Mouse (Mus musculus) bone marrow macrophage, adult 2 months (primary cell): ENCODE measurements around the gene Magee1. TPM values are rescaled to one million over a fixed set of nuclear protein-coding genes. Genes with fewer than 3 reads are reported as not detected.
"Not testable (repeated sequence)": the region's sequence is repeated elsewhere in the genome, so short reads cannot be mapped to it uniquely, and the experiment has no call there.

Experiments used
- H3K27ac ChIP-seq: 2 replicates; pipeline ENCODE4 v1.5.1; 2012; ENCODE audit warnings: low read depth, low read length; ENCODE audit not compliant: insufficient read depth
- H3K4me1 ChIP-seq: 2 replicates; pipeline ENCODE4 v1.6.1; 2012; ENCODE audit warnings: low read length; ENCODE audit not compliant: control insufficient read depth, insufficient read depth
- H3K4me3 ChIP-seq: 2 replicates; pipeline ENCODE4 v1.5.1; 2012; ENCODE audit warnings: mild to moderate bottlenecking, low read length, moderate library complexity; ENCODE audit not compliant: insufficient read depth
- CTCF ChIP-seq: IDR thresholded peaks from 2 replicates; pipeline ENCODE4 v1.5.1; 2012; ENCODE audit warnings: low read depth, mild to moderate bottlenecking, low read length, moderate library complexity
- POLR2A ChIP-seq: IDR thresholded peaks from 2 replicates; pipeline ENCODE4 v1.6.1; 2012; ENCODE audit warnings: mild to moderate bottlenecking, low read depth, low read length, borderline replicate concordance
- polyA plus RNA-seq: library from polyadenylated mRNA; stranded (reverse); fragments of >200 nt; gene quantifications from 2 replicates; pipeline ENCODE4 v1.2.4, GENCODE M21; 2012; ENCODE audit not compliant: missing spikeins, insufficient read depth, insufficient read length

The Magee1 gene
- polyA plus RNA-seq = 3.8 and 5.1 TPM in 2 replicates

DNA sequence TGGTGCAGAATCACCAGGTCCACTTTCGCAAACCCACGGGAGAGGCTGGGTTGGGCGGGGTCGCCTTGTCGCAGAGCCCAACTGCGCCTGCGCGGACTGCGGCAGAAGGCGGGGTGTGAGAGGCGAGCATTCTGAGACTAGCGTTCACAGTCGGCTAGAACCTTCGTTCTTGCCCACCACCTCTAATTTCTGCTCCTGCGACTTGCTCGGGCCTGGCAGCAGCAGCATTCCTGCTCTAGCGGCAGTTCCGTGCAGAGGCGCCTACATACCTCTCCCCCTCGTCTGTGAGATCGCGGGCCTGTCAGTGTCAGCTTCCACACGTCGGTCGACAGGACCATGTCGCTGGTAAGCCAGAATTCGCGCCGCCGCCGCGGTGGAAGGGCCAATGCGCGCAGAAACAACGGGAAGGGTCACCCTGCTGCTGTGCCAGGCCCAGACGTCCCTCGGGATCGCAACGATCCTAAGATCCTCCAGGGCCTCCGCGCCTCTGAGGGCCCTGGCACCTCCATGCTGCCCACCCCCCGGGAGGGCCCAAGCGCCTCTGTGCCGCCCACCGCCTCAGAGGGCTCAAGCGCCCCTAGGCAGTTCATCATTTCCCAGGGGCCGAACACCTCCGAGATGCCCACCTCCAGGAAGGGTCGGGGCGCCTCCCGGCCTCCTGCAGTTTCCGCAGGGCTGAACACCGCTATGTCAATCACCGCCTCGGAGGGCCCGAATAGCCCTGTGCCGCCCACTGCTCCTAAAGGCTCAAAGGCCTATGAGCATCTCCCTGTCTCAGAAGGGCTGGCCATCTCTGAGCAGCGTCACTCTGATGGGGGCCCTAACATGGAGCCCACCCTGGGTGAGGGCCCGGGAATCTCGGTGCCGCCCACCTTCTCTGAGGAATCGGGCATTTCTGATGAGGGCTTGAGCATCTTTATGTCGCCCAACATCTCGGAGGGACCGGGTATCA lies at the start of gene Magee1:
Gene Magee1, plus strand, starts transcription at position 104 of the 952 bp plus-strand sequence.
- no peak within 1 kb of the TSS for H3K27ac ChIP-seq
- TF ChIP-seq CTCF (no peak), POLR2A (no peak)
- H3K4me1 ChIP-seq = no peaks in the 10 kb centered on the region
- H3K4me3 ChIP-seq = peak within 1 kb of the TSS; percentile 80

DNA sequence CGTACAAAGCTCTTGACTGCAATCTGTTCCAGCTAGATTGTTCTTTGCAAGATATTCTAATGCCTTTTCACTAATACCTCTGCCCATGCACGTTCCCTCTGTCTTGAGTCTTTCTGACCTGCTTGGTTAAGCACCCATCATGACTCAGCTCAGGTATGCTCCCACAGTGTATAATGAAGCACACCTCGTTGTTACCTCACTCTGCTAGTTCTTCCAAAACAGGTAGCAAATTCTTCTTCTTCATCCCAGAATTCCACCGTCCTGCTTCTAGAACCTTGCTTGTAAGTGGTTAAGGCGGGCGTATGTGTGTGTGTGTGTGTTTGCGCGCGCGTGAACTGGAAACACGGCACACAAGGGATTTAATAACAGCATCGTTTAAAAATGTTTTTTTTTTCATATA lies 41.0 kb upstream of the Magee1 start:
- Histone ChIP-seq H3K4me3 (peak overlapping the region; percentile 75), H3K27ac (no peak overlapping the region), H3K4me1 (no peaks in the 10 kb centered on the region; the same call in 1 of the 2 replicates)
- TF ChIP-seq CTCF = no peak
- TF ChIP-seq POLR2A = no peak

DNA sequence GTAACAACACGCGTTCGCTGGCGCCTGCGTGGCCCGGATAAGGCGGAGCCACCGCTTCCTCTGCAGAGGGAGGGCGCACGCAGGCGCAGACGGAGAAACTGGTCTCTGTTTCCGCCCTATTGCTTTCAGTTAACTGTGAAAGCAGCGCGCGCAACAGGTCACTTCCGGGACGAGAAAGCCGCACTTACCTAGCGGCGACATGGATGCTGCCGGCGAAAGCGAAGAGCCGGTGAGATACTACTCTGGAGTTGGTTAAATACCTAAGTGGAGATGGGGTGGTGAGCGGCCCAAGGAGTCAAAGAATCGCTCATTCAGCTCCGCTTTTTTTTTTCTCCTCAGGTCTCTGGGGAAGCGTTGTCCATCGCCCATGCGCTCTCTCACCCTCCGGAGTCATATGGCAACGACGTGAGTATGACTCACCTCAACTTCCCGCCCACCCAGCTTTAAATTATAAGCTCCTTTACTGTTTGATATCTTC lies 40.5 kb upstream of the Magee1 start, which contains the start of gene Pbdc1:
Gene Pbdc1, plus strand, starts transcription at position 142 of the 478 bp plus-strand sequence.
- TF ChIP-seq POLR2A (no peak), CTCF (no peak)
- Histone ChIP-seq H3K27ac (peak within 1 kb of the TSS; percentile 89), H3K4me1 (no peaks in the 10 kb centered on the region; the same call in 1 of the 2 replicates), H3K4me3 (peak within 1 kb of the TSS; percentile 75)

DNA sequence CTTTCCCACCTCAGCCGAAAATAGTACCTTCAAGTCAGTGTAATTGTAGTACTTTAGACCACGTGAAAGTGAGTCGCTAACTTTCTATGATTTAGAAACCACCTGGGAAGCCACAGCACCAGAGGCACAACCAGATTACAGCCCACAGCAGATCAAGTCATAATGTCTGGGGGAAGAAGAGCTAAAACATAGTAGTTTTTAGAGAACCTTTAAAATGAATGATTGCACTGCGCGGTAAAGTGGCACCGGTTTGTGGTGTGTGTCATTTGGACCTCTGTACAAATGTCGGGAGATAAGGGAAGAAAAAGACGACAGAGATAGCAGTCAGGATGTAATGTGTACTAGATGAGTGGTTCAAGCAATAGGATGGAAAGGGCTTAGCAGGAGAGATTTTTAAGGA lies 40.1 kb upstream of the Magee1 start:
- Histone ChIP-seq H3K27ac (peak overlapping the region; percentile 89), H3K4me1 (no peaks in the 10 kb centered on the region; the same call in 1 of the 2 replicates), H3K4me3 (peak overlapping the region; percentile 75)
- no peak for TF ChIP-seq CTCF
- TF ChIP-seq POLR2A = no peak

DNA sequence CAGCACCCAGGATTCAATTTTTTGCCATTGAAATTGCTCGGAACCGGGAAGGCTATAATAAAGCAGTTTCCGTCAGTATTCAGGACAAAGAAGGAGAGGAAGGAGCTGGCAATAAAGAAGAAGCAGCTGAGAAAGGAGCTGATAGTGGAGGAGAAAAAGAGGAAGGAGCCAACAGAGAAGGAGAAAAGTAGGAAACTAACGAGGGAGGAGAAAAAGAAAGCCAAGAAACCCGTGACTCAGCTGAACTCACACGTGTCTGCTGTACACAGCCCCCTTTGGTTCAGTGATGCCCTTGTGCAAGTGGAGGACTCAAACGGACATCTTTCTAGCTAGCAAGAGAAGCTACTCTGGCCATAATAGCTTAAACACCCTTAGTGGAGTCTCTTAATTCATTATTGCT lies 37.2 kb upstream of the Magee1 start:
- H3K27ac ChIP-seq = peak overlapping the region; percentile 30; the same call in 1 of the 2 replicates
- not testable (repeated sequence) for H3K4me3 ChIP-seq, H3K4me1 ChIP-seq

DNA sequence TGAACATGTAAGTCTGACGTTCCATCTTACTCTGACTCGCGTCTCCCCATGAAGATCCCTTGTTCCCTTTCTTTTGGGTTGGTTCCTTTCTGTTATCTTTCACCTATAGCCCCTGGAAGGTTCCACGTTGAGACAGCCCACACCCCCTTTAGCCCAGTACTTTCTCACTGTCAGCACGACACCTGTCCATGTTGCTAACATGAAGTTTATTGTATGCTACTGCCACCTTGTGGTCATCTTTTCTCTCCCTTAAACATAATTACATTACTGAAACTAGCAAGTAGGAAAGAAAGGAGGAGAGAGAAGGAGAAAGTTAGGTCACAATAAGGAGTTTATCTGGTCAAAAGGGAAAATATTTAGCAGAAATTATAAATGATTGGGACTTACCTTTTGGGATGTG lies 16.0 kb upstream of the Magee1 start:
- no peak overlapping the region for H3K4me3 ChIP-seq
- H3K4me1 ChIP-seq = no peaks in the 10 kb centered on the region
- no peak overlapping the region for H3K27ac ChIP-seq
- TF ChIP-seq POLR2A (no peak), CTCF (peak; percentile 15; the same call in 1 of the 2 replicates)

DNA sequence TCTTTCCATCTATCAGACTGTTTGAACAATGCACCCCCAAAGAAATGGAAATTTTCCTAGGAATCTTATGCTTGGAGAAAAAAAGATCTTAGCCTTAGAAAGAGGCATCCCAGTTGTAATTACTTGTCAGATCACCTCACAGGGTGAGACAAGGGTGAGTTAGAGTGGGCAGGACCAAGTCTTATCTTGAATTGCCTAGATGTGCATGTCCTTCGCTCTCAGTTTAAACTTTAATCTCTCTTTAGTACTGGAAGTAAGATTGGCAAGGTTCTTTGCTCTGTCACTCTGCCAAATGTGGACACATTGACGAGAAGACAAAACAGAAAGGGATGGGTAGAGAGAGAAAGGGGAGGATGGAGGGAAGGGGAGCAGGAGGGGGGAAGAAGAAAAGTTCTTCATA lies 5.2 kb upstream of the Magee1 start:
- TF ChIP-seq POLR2A (no peak), CTCF (no peak)
- no peak overlapping the region for H3K27ac ChIP-seq
- no peaks in the 10 kb centered on the region for H3K4me1 ChIP-seq
- no peak overlapping the region for H3K4me3 ChIP-seq

DNA sequence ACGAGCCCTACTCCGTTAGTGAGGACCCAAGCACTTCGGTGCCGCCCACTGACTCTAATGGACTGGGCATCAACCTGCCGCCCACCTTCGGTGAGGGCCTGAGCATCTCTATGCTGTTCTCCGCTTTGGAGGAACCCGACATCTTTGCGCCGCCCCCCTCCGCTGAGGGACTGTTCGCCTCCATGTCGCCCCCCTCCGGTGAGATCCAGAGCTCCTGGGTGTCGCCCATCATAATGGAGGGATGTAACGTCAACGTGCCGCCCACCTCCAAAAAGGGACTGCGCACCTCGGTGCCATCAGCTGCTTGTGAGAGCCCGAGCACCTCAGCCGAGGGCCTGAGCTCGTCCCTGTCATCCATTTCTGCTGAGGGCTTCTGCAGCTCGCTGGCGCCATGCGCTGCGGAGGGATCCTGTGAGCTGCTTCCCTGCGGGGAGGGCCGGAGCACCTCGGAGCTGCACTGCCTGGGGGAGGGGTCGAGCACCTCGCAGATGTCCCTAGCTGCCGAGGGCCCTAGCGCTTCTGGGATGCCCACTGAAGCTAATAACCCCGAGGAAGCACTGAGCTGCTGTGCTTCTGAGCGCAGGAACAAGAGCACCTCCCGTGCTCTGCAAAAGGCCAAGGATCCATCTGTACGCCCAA lies 1.2 kb downstream of the Magee1 start:
- Histone ChIP-seq H3K27ac (no peak overlapping the region), H3K4me3 (peak overlapping the region; percentile 80), H3K4me1 (no peaks in the 10 kb centered on the region)
- TF ChIP-seq POLR2A (no peak), CTCF (no peak)

DNA sequence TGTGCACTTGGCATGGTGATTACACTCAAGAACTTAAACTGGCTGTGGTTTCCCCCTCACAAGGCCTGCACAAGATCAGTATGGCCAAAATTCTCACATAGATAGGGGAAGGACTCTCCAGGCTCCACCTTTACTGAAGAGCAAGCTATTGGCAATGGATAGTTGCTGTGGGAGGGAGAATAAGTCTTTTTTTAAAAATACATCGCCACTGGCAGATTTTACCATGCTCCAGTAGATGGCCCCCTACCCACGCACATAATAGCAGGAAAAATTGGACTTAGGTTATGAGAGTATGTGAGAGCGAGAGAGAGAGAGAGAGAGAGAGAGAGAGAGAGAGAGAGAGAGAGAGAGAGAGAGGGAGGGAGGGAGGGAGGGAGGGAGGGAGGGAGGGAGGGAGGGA lies 4.7 kb downstream of the Magee1 start:
- Histone ChIP-seq H3K4me1 (no peaks in the 10 kb centered on the region), H3K4me3 (no peak overlapping the region), H3K27ac (no peak overlapping the region)
- TF ChIP-seq CTCF (no peak), POLR2A (no peak)

DNA sequence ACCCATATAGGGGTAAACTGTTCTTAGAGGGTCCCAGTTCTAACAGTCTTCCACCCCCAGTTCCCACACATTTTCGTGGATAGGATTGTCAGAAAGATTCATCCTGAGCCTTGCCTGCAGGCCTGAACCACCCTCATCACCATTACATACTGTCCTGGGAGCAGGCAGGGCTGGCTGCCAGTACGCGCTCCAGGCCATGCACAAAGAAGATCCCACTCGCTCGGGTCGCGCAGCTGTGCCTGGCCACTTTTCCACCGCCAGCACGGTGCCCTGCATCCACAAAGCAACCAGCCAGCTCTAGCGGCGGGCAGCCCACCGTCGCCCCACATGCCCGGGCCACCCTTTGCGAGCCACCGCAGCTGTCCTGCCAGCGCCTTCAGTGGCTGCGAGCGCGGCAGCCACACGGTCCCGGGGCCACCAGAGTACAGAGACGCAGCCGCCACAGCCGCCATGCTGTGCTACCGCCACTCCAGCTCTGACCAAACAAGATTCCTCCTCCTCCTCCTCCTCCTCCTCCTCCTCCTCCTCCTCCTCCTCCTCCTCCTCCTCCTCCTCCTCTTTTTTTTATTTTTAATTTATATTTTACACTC lies 31.8 kb downstream of the Magee1 start:
- Histone ChIP-seq H3K4me3 (no peak overlapping the region), H3K4me1 (no peaks in the 10 kb centered on the region), H3K27ac (no peak overlapping the region)
- TF ChIP-seq POLR2A = no peak
- no peak for TF ChIP-seq CTCF

DNA sequence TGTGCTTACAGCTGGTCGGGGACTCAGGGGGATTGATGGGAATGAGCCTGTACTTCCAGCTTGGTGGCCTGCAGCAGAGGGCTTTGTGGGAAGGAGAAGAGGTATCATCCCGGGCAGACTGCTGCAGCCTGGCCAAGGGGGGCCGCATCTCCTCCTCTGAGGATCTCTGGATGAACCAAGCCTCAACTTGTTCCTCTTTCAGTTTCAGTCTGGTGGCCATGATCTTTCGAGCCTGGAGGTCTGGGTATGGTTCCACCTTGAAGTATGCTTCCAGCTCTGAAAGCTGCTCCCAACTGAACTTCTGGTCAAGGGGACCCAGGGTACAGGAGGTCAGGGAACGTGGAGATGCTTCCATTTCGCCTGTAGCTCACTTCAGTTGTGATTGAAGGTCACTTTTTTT lies 44.8 kb downstream of the Magee1 start:
- H3K4me3 ChIP-seq, H3K4me1 ChIP-seq, H3K27ac ChIP-seq: not testable (repeated sequence)
